Mouse (Mus musculus): ENCODE results near the gene Phf5a. TPM values are rescaled to one million over a fixed set of nuclear protein-coding genes. Genes with fewer than 3 reads are reported as not detected.

Gene Phf5a
- polyA plus RNA-seq, 1 experiment from 2014 or later = 124 TPM

GRCm38 (mm10) chr15:81842275-81842674 lies 29.4 kb downstream of the Phf5a start:
- no peaks in the 10 kb centered on the region for H3K9me3 ChIP-seq
- WGBS = 86% methylated on average over 7 of the region's 7 CpGs
- peaks cover 17% of the 10 kb centered on the region; the same call in 1 of the 2 replicates for H3K36me3 ChIP-seq
- H3K9ac ChIP-seq = no peak overlapping the region
- peaks cover 15% of the 10 kb centered on the region for H3K4me1 ChIP-seq
- no peaks in the 10 kb centered on the region for H3K27me3 ChIP-seq
- H3K27ac ChIP-seq = no peak overlapping the region
- ATAC-seq (ENCODE audit: insufficient number of reproducible peaks, low FRiP score, low TSS enrichment, low read depth) = no peak
- no peak overlapping the region for H3K4me2 ChIP-seq
- no peak overlapping the region for H3K4me3 ChIP-seq

DNA sequence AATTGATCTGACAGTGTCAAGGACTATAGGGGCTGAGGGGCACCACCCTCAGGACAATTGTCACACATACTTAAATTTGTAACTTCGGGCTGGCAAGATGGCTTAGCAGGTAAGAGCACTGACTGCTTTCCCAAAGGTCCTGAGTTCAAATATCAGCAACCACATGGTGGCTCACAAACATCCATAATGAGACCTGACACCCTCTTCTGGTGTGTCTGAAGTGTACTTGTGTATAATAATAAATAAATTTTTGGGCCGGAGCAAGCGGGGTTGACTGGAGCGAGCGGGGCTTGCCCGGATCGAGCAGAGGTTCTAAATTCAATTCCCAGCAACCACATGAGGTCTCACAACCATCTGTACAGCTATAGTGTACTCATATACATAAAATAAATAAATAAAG lies 31.4 kb downstream of the Phf5a start:
- Histone ChIP-seq H3K4me1 (peaks cover 34% of the 10 kb centered on the region), H3K9me3 (no peaks in the 10 kb centered on the region), H3K36me3 (no peaks in the 10 kb centered on the region), H3K9ac (no peak overlapping the region), H3K4me3 (no peak overlapping the region), H3K27ac (no peak overlapping the region), H3K4me2 (no peak overlapping the region), H3K27me3 (no peaks in the 10 kb centered on the region)
- 90% methylated on average over 7 of the region's 7 CpGs for WGBS
- ATAC-seq (ENCODE audit: insufficient number of reproducible peaks, low FRiP score, low TSS enrichment, low read depth) = no peak

- WGBS = 64% methylated on average over 5 of the region's 5 CpGs
- Histone ChIP-seq H3K4me3 (no peak overlapping the region), H3K9ac (no peak overlapping the region), H3K4me1 (peaks cover 34% of the 10 kb centered on the region), H3K4me2 (no peak overlapping the region), H3K27me3 (no peaks in the 10 kb centered on the region), H3K36me3 (no peaks in the 10 kb centered on the region), H3K27ac (no peak overlapping the region), H3K9me3 (no peaks in the 10 kb centered on the region)
- ATAC-seq (ENCODE audit: insufficient number of reproducible peaks, low FRiP score, low TSS enrichment, low read depth) = no peak
These were observed 32.1 kb downstream of the Phf5a start for GRCm38 (mm10) chr15:81839634-81840033.

DNA sequence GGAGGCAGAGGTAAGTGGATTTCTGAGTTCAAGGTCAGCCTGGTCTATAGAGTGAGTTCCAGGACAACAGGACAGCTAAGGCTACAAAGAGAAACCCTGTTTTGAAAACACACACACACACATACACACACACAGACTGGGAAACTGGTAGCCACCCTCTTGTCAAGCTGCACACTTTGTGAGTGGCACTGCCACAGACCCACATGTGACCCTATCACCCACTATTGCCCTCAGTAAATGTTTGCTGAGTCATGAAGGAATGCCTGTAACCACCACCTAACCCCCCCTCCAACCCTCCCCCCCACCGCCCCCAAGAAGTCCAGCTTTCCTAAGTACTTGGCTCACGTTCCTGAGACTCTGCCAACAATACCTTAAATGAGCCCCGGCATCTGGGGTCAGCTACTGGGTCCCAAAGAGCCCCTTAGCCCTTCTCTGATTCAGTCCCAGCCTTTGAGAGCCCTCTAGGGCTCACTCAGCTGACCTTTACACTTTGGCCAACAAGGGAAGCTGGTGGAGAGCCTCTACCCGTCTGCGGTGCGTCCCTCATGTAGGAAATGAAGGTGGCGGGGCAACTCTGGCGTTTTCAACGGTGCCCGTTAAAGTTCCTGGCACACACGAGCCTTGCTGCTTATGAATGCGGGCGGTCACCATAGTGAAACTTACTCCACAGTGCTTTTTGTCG lies 33.0 kb downstream of the Phf5a start:
- Histone ChIP-seq H3K4me2 (no peak overlapping the region), H3K9me3 (no peaks in the 10 kb centered on the region), H3K4me1 (peaks cover 40% of the 10 kb centered on the region), H3K27ac (no peak overlapping the region), H3K27me3 (no peaks in the 10 kb centered on the region), H3K36me3 (no peaks in the 10 kb centered on the region), H3K4me3 (no peak overlapping the region), H3K9ac (no peak overlapping the region)
- 55% methylated on average over 14 of the region's 14 CpGs for WGBS
- ATAC-seq (ENCODE audit: insufficient number of reproducible peaks, low FRiP score, low TSS enrichment, low read depth) = no peak

DNA sequence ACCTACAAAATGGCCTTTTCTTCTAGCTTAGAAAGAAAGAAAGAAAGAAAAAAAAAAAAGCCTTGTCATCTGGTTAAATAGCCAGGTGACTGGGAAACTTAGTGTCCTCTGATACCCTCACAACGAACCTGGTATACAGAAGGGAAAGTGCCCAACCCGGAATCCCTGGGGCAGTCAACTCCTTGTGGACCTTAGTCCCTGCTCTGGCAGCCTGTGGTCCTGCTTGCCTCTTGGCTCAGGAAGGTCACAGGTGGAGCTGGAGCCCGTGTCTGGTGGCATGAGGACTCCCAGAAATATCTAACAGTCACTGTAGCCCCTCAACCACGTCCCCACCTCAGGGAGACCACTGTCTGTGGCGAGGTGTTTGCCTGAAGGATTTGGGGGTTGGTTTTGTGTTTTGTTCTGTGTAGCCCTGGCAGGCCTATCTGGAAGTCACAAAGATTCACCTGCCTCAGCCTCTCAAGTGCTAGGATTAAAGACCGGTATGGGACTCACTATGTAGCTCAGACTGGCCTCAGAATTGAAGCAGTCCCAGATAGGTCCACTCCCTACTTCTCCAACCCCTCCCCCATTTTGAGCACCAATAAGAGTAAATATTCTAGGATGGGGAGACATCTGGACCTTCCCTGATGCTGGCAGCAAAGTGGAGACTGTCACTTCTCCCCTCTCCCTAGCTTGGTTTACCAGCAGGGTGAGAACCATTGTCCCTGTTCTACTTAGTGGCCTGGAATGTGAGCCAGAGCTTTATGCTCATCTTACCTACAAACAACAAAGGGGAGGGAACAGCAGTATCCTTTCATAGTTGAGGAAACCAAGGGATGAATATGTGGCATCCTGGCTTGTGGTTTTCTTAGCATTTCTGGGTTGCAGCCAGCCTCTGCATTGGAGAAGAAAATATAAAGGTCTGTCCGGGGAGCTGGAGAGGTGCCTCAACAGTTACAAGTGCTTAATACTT lies 34.5 kb downstream of the Phf5a start:
- Histone ChIP-seq H3K9ac (no peak overlapping the region), H3K4me2 (peak overlapping the region; percentile 66), H3K27me3 (no peaks in the 10 kb centered on the region), H3K4me1 (peaks cover 40% of the 10 kb centered on the region), H3K4me3 (no peak overlapping the region), H3K27ac (peak overlapping the region; percentile 68; the same call in 1 of the 2 replicates), H3K9me3 (no peaks in the 10 kb centered on the region), H3K36me3 (no peaks in the 10 kb centered on the region)
- 64% methylated on average over 7 of the region's 7 CpGs for WGBS
- ATAC-seq (ENCODE audit: insufficient number of reproducible peaks, low FRiP score, low TSS enrichment, low read depth) = no peak

GRCm38 (mm10) chr15:81836124-81836821 lies 35.4 kb downstream of the Phf5a start:
- 2% methylated on average over 33 of the region's 33 CpGs for WGBS
- H3K4me1 ChIP-seq = peaks cover 45% of the 10 kb centered on the region
- peak overlapping the region; percentile 66 for H3K4me2 ChIP-seq
- H3K9ac ChIP-seq = peak overlapping the region; percentile 7
- H3K9me3 ChIP-seq = no peaks in the 10 kb centered on the region
- ATAC-seq (ENCODE audit: insufficient number of reproducible peaks, low FRiP score, low TSS enrichment, low read depth) = peak; percentile 84
- H3K27ac ChIP-seq = peak overlapping the region; percentile 68
- no peaks in the 10 kb centered on the region for H3K27me3 ChIP-seq
- H3K4me3 ChIP-seq = peak overlapping the region; percentile 36
- no peaks in the 10 kb centered on the region for H3K36me3 ChIP-seq

- H3K4me1 ChIP-seq = peaks cover 48% of the 10 kb centered on the region
- no peaks in the 10 kb centered on the region for H3K36me3 ChIP-seq
- no peaks in the 10 kb centered on the region for H3K27me3 ChIP-seq
- H3K4me3 ChIP-seq = peak overlapping the region; percentile 36; the same call in 1 of the 2 replicates
- WGBS = 58% methylated on average over 10 of the region's 10 CpGs
- no peak for ATAC-seq (ENCODE audit: insufficient number of reproducible peaks, low FRiP score, low TSS enrichment, low read depth)
- no peaks in the 10 kb centered on the region for H3K9me3 ChIP-seq
- H3K9ac ChIP-seq = 0 out of 2 replicates have a peak overlapping the region, but pooled peaks have one; percentile 7
- peak overlapping the region; percentile 66 for H3K4me2 ChIP-seq
- no peak overlapping the region for H3K27ac ChIP-seq
These were observed 36.5 kb downstream of the Phf5a start for GRCm38 (mm10) chr15:81835007-81835880.

- no peaks in the 10 kb centered on the region for H3K27me3 ChIP-seq
- no peaks in the 10 kb centered on the region for H3K36me3 ChIP-seq
- no peak overlapping the region for H3K27ac ChIP-seq
- peaks cover 39% of the 10 kb centered on the region for H3K4me1 ChIP-seq
- ATAC-seq (ENCODE audit: insufficient number of reproducible peaks, low FRiP score, low TSS enrichment, low read depth) = no peak
- H3K4me3 ChIP-seq = no peak overlapping the region
- no peak overlapping the region for H3K9ac ChIP-seq
- H3K9me3 ChIP-seq = no peaks in the 10 kb centered on the region
- no peak overlapping the region for H3K4me2 ChIP-seq
- WGBS = 50% methylated on average over 3 of the region's 3 CpGs
These were observed 37.4 kb downstream of the Phf5a start for GRCm38 (mm10) chr15:81834171-81834841.

- peaks cover 3% of the 10 kb centered on the region; the same call in 1 of the 2 replicates for H3K36me3 ChIP-seq
- no peaks in the 10 kb centered on the region for H3K27me3 ChIP-seq
- no peak overlapping the region for H3K4me3 ChIP-seq
- H3K9ac ChIP-seq = no peak overlapping the region
- ATAC-seq (ENCODE audit: insufficient number of reproducible peaks, low FRiP score, low TSS enrichment, low read depth) = no peak
- no peaks in the 10 kb centered on the region for H3K9me3 ChIP-seq
- H3K27ac ChIP-seq = no peak overlapping the region
- 74% methylated on average over 4 of the region's 4 CpGs for WGBS
- H3K4me2 ChIP-seq = no peak overlapping the region
- H3K4me1 ChIP-seq = peaks cover 34% of the 10 kb centered on the region
These were observed 38.2 kb downstream of the Phf5a start for GRCm38 (mm10) chr15:81833481-81833880.

DNA sequence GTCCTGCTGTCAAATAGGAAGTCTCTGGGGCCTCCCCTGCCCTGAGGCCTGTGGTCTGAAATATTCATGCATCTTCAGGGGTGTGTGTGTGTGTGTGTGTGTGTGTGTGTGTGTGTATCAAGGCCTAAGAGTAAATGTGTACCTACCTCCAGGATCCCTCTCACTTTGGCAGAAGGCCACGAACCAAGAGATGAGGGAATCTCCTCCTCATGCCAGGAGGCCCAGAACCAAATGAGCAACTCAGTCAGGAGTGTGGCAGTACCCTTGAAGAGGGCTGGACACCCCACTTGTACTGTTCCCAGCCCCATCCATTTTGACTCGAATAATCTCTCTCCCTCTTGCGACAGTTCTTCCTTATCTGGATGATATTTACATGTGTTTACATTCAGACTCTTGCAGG lies 39.5 kb downstream of the Phf5a start:
- H3K36me3 ChIP-seq = peaks cover 10% of the 10 kb centered on the region; the same call in 1 of the 2 replicates
- 86% methylated on average over 3 of the region's 3 CpGs for WGBS

More for the DNA sequence above, 39.5 kb downstream of the Phf5a start:
- Histone ChIP-seq H3K27ac (no peak overlapping the region), H3K9me3 (no peaks in the 10 kb centered on the region), H3K4me2 (no peak overlapping the region), H3K9ac (no peak overlapping the region), H3K27me3 (no peaks in the 10 kb centered on the region), H3K4me1 (peaks cover 32% of the 10 kb centered on the region), H3K4me3 (no peak overlapping the region)
- no peak for ATAC-seq (ENCODE audit: insufficient number of reproducible peaks, low FRiP score, low TSS enrichment, low read depth)

Data from limb, embryonic 15.5 days (tissue).